Mouse (Mus musculus) testis, adult 2 months (tissue): ENCODE data around the gene Gpr6.

Source experiments
- CTCF ChIP-seq: fragments of 200-500 bp; IDR thresholded peaks from 2 replicates; pipeline ENCODE4 v1.5.1; 2012; ENCODE audit warnings: low read depth, mild to moderate bottlenecking, inconsistent platforms, low read length, moderate library complexity; ENCODE audit not compliant: control insufficient read depth, insufficient read depth, insufficient replicate concordance
- POLR2A ChIP-seq: fragments of 200-500 bp; IDR thresholded peaks from 2 replicates; pipeline ENCODE4 v1.6.1; 2012; ENCODE audit warnings: low read depth, mild to moderate bottlenecking, inconsistent platforms, low read length, moderate library complexity; ENCODE audit not compliant: control insufficient read depth

DNA sequence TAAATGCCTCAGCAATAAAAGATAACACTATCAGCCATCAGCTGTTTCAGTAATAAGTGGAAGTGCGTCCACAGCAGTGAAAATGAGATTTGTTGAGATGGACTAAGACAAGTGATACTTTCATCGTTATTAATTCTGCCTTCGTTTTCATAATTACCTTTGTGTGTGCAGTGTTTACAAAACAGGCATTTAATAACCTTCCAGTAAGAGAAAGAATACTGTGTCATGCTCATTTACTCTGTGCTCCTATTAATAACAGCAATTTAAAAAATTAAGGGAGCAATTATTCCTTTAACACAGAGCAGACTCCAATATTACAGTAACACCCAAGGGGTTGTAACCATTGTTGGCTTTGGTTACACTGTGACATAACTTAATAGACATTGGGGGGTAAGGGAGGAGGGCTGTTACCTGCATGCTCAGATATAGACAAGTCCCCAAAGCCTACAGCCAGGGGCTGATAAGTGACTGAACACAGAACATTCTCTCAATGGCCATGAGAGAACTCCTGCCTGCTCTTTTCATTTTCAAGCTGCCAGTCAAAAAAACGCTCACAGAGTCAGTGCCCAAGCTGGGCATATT lies 11.7 kb downstream of the Gpr6 start:
- TF ChIP-seq CTCF (no peak), POLR2A (no peak)
